Mouse (Mus musculus): ENCODE data around the gene Rnf227.

- TF ChIP-seq TAL1 (IDR thresholded peaks at IDR 0.05; ENCODE audit: low read length) (no peak), GATA1 (IDR thresholded peaks at IDR 0.05; ENCODE audit: low read length) (no peak)
Observed at GRCm38 (mm10) chr11:69326408-69327156, 13.7 kb upstream of the Rnf227 start.
